Mouse (Mus musculus): ENCODE measurements around the gene Desi2.

- TF ChIP-seq CTCF (IDR thresholded peaks at IDR 0.05; ENCODE audit: control insufficient read depth, insufficient read depth, insufficient read length) (no peak), MAX (IDR thresholded peaks at IDR 0.05) (no peak), USF1 (IDR thresholded peaks at IDR 0.05; ENCODE audit: low read depth) (no peak), CEBPB (IDR thresholded peaks at IDR 0.05; ENCODE audit: low read depth) (no peak), MYOG (IDR thresholded peaks at IDR 0.05; ENCODE audit: control insufficient read depth, extremely low read depth, insufficient read length) (no peak), MYOD1 (IDR thresholded peaks at IDR 0.05; ENCODE audit: control insufficient read depth, insufficient read length, low read depth) (no peak), FOSL1 (IDR thresholded peaks at IDR 0.05; ENCODE audit: insufficient read depth, low read length, poor library complexity, severe bottlenecking) (no peak)
Observed at GRCm38 (mm10) chr1:178234109-178234508, 46.9 kb downstream of the Desi2 start.
